Mouse (Mus musculus) heart, adult 10 weeks (tissue): ENCODE measurements around the gene Agbl4. TPM values are rescaled to one million over a fixed set of nuclear protein-coding genes. Genes with fewer than 3 reads are reported as not detected.

Experiments used
- polyA plus RNA-seq: library from polyadenylated mRNA; stranded (reverse); fragments of 350-450 nt; fragmentation: Illumina TruSeq; extraction: RNeasy Lipid Tissue Mini Kit (QIAGEN cat#74804); gene quantifications from one replicate; pipeline ENCODE4 v1.2.3, GENCODE M21; 2014; ENCODE audit warnings: low read depth, low replicate concordance

Agbl4 gene
- polyA plus RNA-seq = not detected

GRCm38 (mm10) chr4:110397618-110398045 lies at the start of gene Agbl4:
Gene Agbl4 (plus strand): TSS chr4:110397661.

DNA sequence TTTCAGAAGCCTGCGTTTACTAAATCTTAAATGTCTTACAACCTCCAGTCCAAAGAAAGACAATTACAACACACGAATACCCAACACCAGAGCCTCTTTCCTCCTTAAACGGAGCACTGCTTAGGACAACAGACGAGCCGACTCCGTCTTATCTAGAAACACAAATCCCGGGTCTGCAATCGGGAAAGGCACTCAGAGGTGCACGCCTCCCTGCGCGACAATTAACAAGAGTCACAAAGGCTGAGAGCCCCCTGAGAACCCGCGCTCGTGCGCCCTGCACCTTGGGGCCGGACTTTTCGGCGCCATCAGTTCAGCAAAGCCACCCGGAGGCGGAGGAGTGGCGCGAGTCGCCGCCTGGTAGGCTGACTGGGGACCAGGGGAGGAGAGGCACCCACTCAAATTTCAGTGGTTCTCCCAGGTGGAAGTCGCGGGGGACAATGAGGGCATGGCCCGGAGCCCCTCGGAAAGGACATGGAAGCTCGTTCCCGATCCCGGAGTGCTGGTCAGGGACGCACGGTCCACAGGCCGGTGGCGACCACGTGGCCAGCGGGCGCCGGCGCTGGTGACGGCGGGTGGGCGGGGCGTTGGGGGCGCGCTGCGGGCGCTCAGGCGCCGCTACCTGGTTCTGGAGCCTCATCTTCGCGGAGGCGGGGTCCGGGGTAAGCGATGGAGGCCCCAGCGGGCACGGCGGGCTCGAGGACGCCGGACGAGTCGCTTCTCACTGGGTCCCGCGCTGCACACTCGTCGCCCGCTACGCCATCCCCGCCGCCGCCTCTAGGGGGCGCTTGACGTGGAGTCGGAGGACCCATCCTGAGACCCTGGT lies 46.1 kb upstream of the Agbl4 start, which contains the start of gene Elavl4:
TSS of gene Elavl4 (minus strand) at position 732 of the 823 bp plus-strand sequence.

DNA sequence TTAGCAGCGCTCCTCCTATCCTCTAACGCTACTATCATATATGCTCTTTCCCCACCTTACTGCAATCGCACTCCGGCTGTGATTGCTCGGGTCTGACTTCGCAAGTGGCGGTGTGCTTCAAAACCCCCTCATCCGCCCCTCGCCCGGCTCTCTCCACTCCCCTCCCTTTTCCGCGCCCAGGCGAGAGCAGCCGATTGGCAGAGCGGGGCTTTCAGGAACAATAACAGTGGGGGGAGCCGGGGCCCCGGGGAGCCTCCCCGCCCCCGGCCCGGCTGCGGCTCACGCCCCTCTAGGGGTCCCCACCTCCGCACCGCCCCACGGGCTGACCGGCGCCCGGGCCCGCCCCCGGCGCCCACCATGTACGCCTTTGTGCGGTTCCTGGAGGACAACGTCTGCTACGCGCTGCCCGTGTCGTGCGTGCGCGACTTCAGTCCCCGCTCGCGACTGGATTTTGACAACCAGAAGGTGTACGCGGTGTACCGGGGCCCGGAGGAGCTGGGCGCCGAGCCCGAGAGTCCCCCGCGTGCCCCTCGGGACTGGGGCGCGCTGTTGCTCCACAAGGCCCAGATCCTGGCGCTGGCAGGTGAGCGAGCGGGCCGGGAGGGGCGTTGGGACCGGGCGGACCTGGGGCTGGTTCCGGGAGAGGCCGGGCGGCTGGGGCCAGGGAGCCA lies 1017.5 kb downstream of the Agbl4 start, which contains the start of gene Bend5:
TSS of gene Bend5 (plus strand) at position 189 of the 671 bp plus-strand sequence.

Other genes with a start within 250 kb of the Agbl4 start
- not detected for gene Elavl4, start 45.8 kb upstream of the Agbl4 start, polyA plus RNA-seq